Mouse (Mus musculus) olfactory bulb, adult 2 months (tissue): ENCODE results near the gene Anapc5.

Source experiments
- CTCF ChIP-seq: fragments of 200-500 bp; IDR thresholded peaks from 2 replicates; pipeline ENCODE4 v1.5.1; 2012; ENCODE audit warnings: low read depth, mild to moderate bottlenecking, low read length, moderate library complexity; ENCODE audit not compliant: insufficient read depth
- POLR2A ChIP-seq: fragments of 200-500 bp; IDR thresholded peaks from 2 replicates; pipeline ENCODE4 v1.6.1; 2012; ENCODE audit warnings: mild to moderate bottlenecking, low read depth, low read length, moderate library complexity; ENCODE audit not compliant: insufficient read depth

DNA sequence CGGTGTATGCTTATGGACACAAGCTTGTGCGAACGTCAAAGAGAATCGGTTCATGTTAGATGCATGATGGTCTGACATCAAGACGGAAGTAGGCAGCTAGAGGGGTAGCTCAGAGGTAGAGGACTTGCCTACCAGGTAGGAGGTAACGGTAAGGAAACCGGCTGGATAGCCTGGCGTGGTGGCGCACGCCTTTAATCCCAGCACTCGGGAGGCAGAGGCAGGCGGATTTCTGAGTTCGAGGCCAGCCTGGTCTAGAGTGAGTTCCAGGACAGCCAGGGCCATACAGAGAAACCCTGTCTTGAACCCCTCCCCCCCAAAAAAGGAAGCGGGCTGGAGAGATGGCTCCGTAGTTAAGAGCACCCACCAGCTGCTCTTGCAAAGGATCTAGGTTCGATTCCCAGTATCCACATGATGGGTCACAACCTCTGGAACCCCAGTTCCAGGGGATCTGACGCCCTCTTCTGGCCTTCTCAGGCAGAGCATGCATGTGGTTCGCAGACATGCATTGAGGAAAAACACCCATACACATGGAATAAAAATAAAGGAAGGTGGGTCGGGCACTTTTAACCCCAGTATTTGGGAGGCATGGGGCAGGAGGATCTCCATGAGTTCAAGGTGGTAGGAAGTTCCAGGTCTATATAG is 40.2 kb downstream of the Anapc5 start:
- TF ChIP-seq CTCF = no peak
- no peak for TF ChIP-seq POLR2A
